Mouse (Mus musculus): Measurements from ENCODE around the gene Tbc1d30. TPM values are rescaled to one million over a fixed set of nuclear protein-coding genes. Genes with fewer than 3 reads are reported as not detected.

The Tbc1d30 gene
- polyA plus RNA-seq, 1 experiment from 2014 or later = 6.7 TPM

DNA sequence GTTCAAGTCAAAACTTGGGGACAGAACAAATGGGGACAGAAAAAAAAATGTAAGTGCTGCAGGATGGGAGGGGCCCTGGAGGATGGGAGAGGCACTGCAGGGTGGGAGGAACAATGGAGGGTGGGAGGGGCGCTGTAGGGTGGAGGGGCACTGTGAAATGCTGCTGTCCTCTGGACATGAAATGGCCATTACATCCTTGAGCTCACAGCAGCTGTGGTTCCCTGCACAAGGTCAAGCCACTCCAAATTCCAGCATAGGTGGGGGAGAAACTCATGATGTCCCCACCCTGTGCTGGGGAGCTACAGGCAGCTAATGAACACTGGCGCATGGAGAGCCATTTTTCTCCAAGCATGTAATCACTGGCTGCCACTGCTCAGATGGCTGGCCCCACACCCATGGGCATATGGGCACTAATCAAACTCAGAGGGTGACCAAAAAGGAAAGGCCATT is 74.0 kb downstream of the Tbc1d30 start:
- Histone ChIP-seq H3K9me3 (replicated peaks) (no peaks in the 10 kb centered on the region), H3K36me3 (peaks cover 19% of the 10 kb centered on the region), H3K27ac (no peak overlapping the region), H3K4me3 (no peak overlapping the region), H3K27me3 (no peaks in the 10 kb centered on the region), H3K4me2 (replicated peaks) (no peak overlapping the region), H3K9ac (no peak overlapping the region), H3K4me1 (no peaks in the 10 kb centered on the region)
- WGBS = 70% methylated on average over 2 of the region's 2 CpGs
- ATAC-seq (ENCODE audit: low FRiP score) = no peak

- no peaks in the 10 kb centered on the region for H3K9me3 ChIP-seq (replicated peaks)
- H3K4me2 ChIP-seq (replicated peaks) = no peak overlapping the region
- 92% methylated on average over 1 of the region's 1 CpGs for WGBS
- peaks cover 32% of the 10 kb centered on the region for H3K36me3 ChIP-seq
- no peak for ATAC-seq (ENCODE audit: low FRiP score)
- no peaks in the 10 kb centered on the region for H3K27me3 ChIP-seq
- no peak overlapping the region for H3K4me3 ChIP-seq
- no peak overlapping the region for H3K9ac ChIP-seq
- H3K4me1 ChIP-seq = no peaks in the 10 kb centered on the region
- H3K27ac ChIP-seq = no peak overlapping the region
Measured at GRCm38 (mm10) chr10:121274964-121275363, 76.1 kb downstream of the Tbc1d30 start.

DNA sequence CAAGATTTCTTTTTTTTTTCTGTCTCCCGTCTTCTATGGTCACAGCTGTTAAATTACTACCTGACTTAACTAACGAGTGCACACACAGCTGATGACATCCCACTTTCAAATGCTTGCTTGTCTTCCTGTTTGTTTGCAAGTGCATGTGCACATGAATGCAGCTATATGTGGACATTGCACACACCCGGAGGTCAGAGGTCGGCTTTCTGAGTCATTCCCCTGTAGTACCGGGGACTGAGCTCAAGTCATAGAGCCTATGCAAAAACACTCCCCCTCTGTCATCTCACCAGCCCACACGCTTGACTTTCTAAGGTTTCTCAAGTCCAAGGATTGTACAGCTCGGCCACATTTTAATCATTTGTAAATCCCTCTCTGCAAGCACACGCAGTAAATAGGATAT is 80.1 kb downstream of the Tbc1d30 start:
- WGBS = 82% methylated on average over 8 of the region's 8 CpGs
- H3K4me1 ChIP-seq = no peaks in the 10 kb centered on the region
- H3K9ac ChIP-seq = no peak overlapping the region
- no peak overlapping the region for H3K27ac ChIP-seq
- no peaks in the 10 kb centered on the region for H3K9me3 ChIP-seq (replicated peaks)
- peaks cover 3% of the 10 kb centered on the region; the same call in 1 of the 2 replicates for H3K27me3 ChIP-seq
- H3K4me2 ChIP-seq (replicated peaks) = no peak overlapping the region
- no peak for ATAC-seq (ENCODE audit: low FRiP score)
- H3K4me3 ChIP-seq = no peak overlapping the region
- peaks cover 38% of the 10 kb centered on the region for H3K36me3 ChIP-seq

- no peak overlapping the region for H3K9ac ChIP-seq
- H3K4me1 ChIP-seq = no peaks in the 10 kb centered on the region
- no peak overlapping the region for H3K27ac ChIP-seq
- H3K36me3 ChIP-seq = peaks cover 25% of the 10 kb centered on the region
- H3K9me3 ChIP-seq (replicated peaks) = no peaks in the 10 kb centered on the region
- no peak for ATAC-seq (ENCODE audit: low FRiP score)
- peaks cover 3% of the 10 kb centered on the region; the same call in 1 of the 2 replicates for H3K27me3 ChIP-seq
- no peak overlapping the region for H3K4me3 ChIP-seq
- WGBS = 90% methylated on average over 8 of the region's 8 CpGs
- no peak overlapping the region for H3K4me2 ChIP-seq (replicated peaks)
Measured at GRCm38 (mm10) chr10:121268771-121269170, 82.3 kb downstream of the Tbc1d30 start.

DNA sequence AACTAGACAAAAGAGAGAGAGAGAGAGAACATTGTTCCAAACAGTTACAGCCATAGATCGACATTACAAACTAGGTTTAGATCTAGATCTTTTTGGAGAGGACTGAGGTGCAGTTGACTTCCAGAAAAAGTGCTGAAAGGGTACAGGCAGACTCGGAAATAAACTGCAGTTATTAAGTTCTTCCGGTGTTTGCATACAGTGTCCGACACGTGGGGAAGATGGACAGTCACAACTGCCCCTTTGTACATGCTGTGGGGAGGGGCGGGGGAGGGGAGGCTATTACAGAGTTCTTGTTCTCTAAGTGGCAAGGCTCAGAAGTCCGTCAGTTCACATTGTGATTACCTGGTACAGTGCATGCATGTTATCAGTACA is 86.9 kb downstream of the Tbc1d30 start:
- 79% methylated on average over 7 of the region's 7 CpGs for WGBS

GRCm38 (mm10) chr10:121263520-121264203 is 87.4 kb downstream of the Tbc1d30 start:
- no peak overlapping the region for H3K9ac ChIP-seq
- no peaks in the 10 kb centered on the region for H3K9me3 ChIP-seq (replicated peaks)
- 91% methylated on average over 21 of the region's 21 CpGs for WGBS
- peaks cover 11% of the 10 kb centered on the region; the same call in 1 of the 2 replicates for H3K36me3 ChIP-seq
- H3K4me3 ChIP-seq = no peak overlapping the region
- no peak for ATAC-seq (ENCODE audit: low FRiP score)
- H3K27ac ChIP-seq = no peak overlapping the region
- no peak overlapping the region for H3K4me2 ChIP-seq (replicated peaks)
- peaks cover 3% of the 10 kb centered on the region; the same call in 1 of the 2 replicates for H3K27me3 ChIP-seq
- no peaks in the 10 kb centered on the region for H3K4me1 ChIP-seq

More for the DNA sequence above, 86.9 kb downstream of the Tbc1d30 start:
- Histone ChIP-seq H3K4me1 (no peaks in the 10 kb centered on the region), H3K4me2 (replicated peaks) (no peak overlapping the region), H3K9me3 (replicated peaks) (no peaks in the 10 kb centered on the region), H3K4me3 (no peak overlapping the region), H3K36me3 (peaks cover 11% of the 10 kb centered on the region; the same call in 1 of the 2 replicates), H3K9ac (no peak overlapping the region), H3K27ac (no peak overlapping the region), H3K27me3 (peaks cover 3% of the 10 kb centered on the region; the same call in 1 of the 2 replicates)
- ATAC-seq (ENCODE audit: low FRiP score) = no peak

- Histone ChIP-seq H3K4me2 (replicated peaks) (no peak overlapping the region), H3K4me3 (no peak overlapping the region), H3K27me3 (no peaks in the 10 kb centered on the region), H3K9me3 (replicated peaks) (no peaks in the 10 kb centered on the region), H3K9ac (no peak overlapping the region), H3K27ac (no peak overlapping the region), H3K36me3 (peaks cover 11% of the 10 kb centered on the region; the same call in 1 of the 2 replicates), H3K4me1 (no peaks in the 10 kb centered on the region)
- 93% methylated on average over 8 of the region's 8 CpGs for WGBS
- no peak for ATAC-seq (ENCODE audit: low FRiP score)
Measured at GRCm38 (mm10) chr10:121262206-121262605, 88.9 kb downstream of the Tbc1d30 start.

GRCm38 (mm10) chr10:121261036-121261592 is 90.0 kb downstream of the Tbc1d30 start:
- H3K4me3 ChIP-seq = no peak overlapping the region
- no peak for ATAC-seq (ENCODE audit: low FRiP score)
- peaks cover 9% of the 10 kb centered on the region; the same call in 1 of the 2 replicates for H3K36me3 ChIP-seq
- no peak overlapping the region for H3K9ac ChIP-seq
- no peak overlapping the region for H3K4me2 ChIP-seq (replicated peaks)
- H3K27me3 ChIP-seq = no peaks in the 10 kb centered on the region
- no peaks in the 10 kb centered on the region for H3K9me3 ChIP-seq (replicated peaks)
- H3K27ac ChIP-seq = no peak overlapping the region
- 88% methylated on average over 6 of the region's 6 CpGs for WGBS
- H3K4me1 ChIP-seq = no peaks in the 10 kb centered on the region

GRCm38 (mm10) chr10:121256115-121256825 is 94.8 kb downstream of the Tbc1d30 start:
- WGBS = 25% methylated on average over 17 of the region's 17 CpGs
- Histone ChIP-seq H3K36me3 (no peaks in the 10 kb centered on the region), H3K9ac (no peak overlapping the region), H3K9me3 (replicated peaks) (no peaks in the 10 kb centered on the region), H3K4me3 (no peak overlapping the region), H3K27me3 (peaks cover 3% of the 10 kb centered on the region; the same call in 1 of the 2 replicates), H3K4me1 (no peaks in the 10 kb centered on the region), H3K27ac (no peak overlapping the region), H3K4me2 (replicated peaks) (no peak overlapping the region)
- ATAC-seq (ENCODE audit: low FRiP score) = peak; percentile 71

DNA sequence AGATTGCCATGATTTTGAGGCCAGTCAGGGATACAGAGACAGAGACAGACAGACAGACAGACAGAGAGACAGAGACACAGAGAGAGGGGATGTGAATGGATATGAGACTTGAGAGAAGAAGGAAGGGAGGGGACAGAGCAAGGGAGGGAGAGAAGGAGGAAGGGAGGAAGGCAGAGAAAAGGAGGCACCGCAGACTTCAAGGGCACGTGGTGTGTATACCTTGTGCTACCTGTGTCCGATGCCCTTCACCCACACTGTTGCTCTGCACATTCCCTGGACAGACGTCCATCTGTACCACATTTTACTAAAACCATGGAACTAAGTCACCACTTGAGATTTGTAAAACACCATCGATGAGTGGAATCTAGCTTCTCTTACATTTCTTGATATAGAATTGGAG is 95.6 kb downstream of the Tbc1d30 start:
- Histone ChIP-seq H3K9me3 (replicated peaks) (no peaks in the 10 kb centered on the region), H3K4me2 (replicated peaks) (no peak overlapping the region), H3K27me3 (peaks cover 3% of the 10 kb centered on the region; the same call in 1 of the 2 replicates), H3K4me3 (no peak overlapping the region), H3K27ac (no peak overlapping the region), H3K36me3 (no peaks in the 10 kb centered on the region), H3K4me1 (no peaks in the 10 kb centered on the region), H3K9ac (no peak overlapping the region)
- 95% methylated on average over 5 of the region's 5 CpGs for WGBS
- no peak for ATAC-seq (ENCODE audit: low FRiP score)

GRCm38 (mm10) chr10:121254343-121254742 is 96.7 kb downstream of the Tbc1d30 start:
- H3K36me3 ChIP-seq = no peaks in the 10 kb centered on the region
- no peak overlapping the region for H3K27ac ChIP-seq
- no peaks in the 10 kb centered on the region for H3K4me1 ChIP-seq
- WGBS = 82% methylated on average over 8 of the region's 8 CpGs
- H3K27me3 ChIP-seq = peaks cover 3% of the 10 kb centered on the region; the same call in 1 of the 2 replicates
- no peak overlapping the region for H3K9ac ChIP-seq
- no peak overlapping the region for H3K4me3 ChIP-seq
- H3K9me3 ChIP-seq (replicated peaks) = no peaks in the 10 kb centered on the region
- ATAC-seq (ENCODE audit: low FRiP score) = no peak
- no peak overlapping the region for H3K4me2 ChIP-seq (replicated peaks)

GRCm38 (mm10) chr10:121252781-121253180 is 98.3 kb downstream of the Tbc1d30 start:
- H3K4me3 ChIP-seq = no peak overlapping the region
- no peak overlapping the region for H3K27ac ChIP-seq
- H3K9ac ChIP-seq = no peak overlapping the region
- H3K4me1 ChIP-seq = no peaks in the 10 kb centered on the region
- H3K36me3 ChIP-seq = no peaks in the 10 kb centered on the region
- H3K9me3 ChIP-seq (replicated peaks) = no peaks in the 10 kb centered on the region
- H3K27me3 ChIP-seq = peaks cover 3% of the 10 kb centered on the region; the same call in 1 of the 2 replicates
- H3K4me2 ChIP-seq (replicated peaks) = no peak overlapping the region
- WGBS = 79% methylated on average over 7 of the region's 7 CpGs
- ATAC-seq (ENCODE audit: low FRiP score) = no peak
